Mouse (Mus musculus) gastrocnemius, postnatal 4 days (tissue): ENCODE results near the gene Gm49336. TPM values are rescaled to one million over a fixed set of nuclear protein-coding genes. Genes with fewer than 3 reads are reported as not detected.

Source experiments
- DNase-seq, 2 experiments: peaks; one replicate each; pipeline ENCODE4 v3.0.0; 2021 to 2022; ENCODE audit warnings: low spot score in 2 of 2, mixed read lengths in 2 of 2
- long read RNA-seq, 2 experiments: library from polyadenylated mRNA; stranded (forward); transcript quantifications; one replicate each; pipeline ENCODE4 v2.0.0; 2021
- total RNA-seq, 2 experiments: library from RNA; stranded (reverse); gene quantifications; 2 replicates each; pipeline ENCODE4 v1.2.3; 2021

Gene Gm49336
- total RNA-seq, result 10 to 100 TPM; 37.4 to 45.4 TPM
- long read RNA-seq, experiment 1, transcript Gm49336-201 (15 exons, 3,913 nt), result major isoform, 18 of 26 reads
- long read RNA-seq, experiment 1, partial matches to known transcripts, result 0 of 26 reads
- long read RNA-seq, experiment 1, other reads (novel, unspliced or antisense), result 7 of 26 reads
- long read RNA-seq, experiment 2, transcript Gm49336-201 (15 exons, 3,913 nt), result major isoform, 20 of 36 reads
- long read RNA-seq, experiment 2, partial matches to known transcripts, result 3 of 36 reads
- long read RNA-seq, experiment 2, other reads (novel, unspliced or antisense), result 12 of 36 reads

DNA sequence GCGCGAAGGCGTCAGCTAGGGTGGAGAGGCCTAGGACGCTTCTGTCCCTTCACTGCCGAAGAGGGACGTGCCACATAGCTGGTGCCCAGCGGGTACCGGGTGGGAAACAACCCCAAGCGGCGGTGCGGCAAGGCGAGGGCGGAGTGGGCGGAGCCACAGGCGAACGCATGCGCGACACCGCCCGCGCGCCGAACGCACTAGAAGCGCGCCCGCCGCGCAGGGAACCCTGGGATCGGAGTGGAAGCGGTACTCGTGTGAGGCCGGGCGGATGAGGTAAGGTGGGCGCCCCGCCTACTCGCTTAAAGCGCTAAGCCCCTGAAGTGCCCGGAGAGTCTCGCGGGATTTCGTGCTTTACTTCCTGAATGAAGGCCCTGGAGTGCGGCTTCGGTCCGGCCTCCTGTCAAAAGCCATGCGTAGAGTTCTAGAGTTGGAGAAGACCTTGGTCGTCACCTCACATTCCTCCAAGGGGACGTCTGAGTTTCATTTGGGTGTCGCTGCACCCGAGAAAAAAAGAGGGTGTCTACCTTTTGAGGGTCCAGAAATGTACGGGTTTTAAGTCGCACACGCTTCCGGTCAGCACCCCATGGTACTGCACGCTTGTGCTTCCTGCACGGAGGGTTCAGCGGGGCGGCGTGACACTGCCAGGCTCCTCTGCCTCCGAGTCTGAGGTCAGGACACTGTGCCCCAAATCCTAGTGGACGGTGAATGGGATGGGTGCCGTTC is at the start of gene Gm49336, which contains the start of gene Nupl1:
TSS of gene Gm49336 (minus strand) at position 227 of the 723 bp plus-strand sequence.
TSS of gene Nupl1 (minus strand) at position 151 of the 723 bp plus-strand sequence.
- peak; percentile 94 to 99 for DNase-seq

DNA sequence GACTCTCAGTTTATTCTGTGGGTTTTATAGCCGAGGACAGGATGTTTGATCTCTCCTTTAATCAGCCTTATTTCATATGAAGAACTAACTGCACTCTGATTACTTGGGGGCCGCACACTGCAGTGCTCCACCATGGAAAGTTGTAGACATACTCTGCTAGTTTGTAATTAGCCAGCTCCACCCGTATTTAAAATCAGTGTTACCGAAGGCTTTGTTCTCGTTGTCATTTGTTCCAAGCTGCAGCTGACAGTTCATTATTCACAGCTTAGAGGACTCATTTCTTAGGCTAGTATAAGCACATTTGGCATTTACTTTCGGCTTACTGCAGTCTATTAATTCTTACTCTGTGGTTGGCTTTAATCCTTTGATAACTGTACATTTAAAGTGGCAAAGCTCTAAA is 49.7 kb upstream of the Gm49336 start:
- no peak for DNase-seq

DNA sequence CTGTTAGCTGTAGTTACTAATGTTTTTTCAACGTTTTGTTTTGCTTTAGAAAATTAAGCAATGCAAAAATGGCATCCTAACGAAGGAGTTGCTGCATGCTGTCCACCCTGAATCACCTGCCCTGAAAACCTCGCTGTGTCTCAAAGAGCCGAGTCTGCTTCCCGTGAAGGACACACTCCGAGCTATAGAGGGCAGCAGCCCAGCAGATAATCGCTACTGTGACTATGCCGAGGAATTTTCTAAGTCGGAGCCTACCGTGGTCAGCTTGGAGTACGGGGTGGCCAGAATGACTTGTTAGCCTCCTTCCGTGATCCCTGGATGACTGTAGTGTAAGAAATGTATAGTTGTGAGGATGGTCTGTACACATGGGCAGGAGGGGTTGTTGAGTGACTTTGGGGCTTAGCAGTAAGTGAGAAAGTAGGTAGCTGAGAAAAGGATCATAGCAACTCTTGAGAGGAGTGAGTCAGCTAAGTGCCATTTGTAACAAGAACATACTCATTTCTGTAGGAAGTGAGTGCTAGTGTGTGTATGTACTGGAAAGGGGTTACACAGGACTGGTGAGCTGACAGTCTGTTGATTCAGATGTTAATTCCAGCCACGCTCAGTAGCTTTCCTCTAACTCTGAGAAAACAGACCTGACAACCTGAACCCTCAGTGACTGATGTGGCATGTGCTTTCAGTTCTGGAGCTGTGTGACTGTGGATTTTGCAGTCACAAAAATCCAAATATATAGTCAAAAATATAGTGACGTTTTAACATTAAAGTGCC is 49.1 kb upstream of the Gm49336 start:
- DNase-seq, result no peak

DNA sequence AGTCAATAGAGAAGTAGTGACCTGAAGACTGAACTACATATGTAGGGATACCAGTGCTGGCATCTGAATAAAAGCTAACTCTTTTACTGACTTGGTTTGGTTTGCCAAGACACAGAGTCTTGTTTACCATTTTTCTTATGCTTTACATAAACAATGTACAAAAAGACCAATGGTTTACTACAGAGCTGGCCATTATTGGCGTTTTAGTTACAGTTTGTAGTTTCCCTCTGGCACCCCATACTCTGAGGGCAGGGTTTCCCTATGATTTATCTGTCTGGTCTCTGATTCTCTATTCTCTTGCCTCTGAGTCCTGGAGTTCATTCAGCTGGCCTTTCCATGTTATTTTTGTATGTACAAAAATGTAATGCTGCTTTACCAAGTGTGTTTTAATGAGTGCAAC is 44.2 kb upstream of the Gm49336 start:
- DNase-seq, result no peak

DNA sequence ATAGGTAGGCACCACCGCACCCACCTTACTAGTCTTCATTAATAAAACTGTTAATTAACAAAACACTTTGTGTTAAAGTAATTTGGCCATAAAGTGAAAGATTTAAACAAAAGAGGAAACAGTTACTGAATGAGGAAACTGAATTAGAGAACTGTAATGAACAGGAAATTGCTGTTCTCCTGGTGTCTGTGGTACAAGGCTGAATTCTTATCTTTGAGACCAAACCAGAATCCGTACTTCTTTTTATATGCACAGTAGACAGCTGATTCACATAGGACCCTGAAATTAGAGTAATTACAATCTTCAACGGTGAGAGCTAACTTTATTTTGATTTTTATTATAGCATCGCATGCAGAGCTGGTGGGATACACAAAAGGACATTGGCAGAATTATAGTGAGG is 39.1 kb upstream of the Gm49336 start:
- no peak for DNase-seq

DNA sequence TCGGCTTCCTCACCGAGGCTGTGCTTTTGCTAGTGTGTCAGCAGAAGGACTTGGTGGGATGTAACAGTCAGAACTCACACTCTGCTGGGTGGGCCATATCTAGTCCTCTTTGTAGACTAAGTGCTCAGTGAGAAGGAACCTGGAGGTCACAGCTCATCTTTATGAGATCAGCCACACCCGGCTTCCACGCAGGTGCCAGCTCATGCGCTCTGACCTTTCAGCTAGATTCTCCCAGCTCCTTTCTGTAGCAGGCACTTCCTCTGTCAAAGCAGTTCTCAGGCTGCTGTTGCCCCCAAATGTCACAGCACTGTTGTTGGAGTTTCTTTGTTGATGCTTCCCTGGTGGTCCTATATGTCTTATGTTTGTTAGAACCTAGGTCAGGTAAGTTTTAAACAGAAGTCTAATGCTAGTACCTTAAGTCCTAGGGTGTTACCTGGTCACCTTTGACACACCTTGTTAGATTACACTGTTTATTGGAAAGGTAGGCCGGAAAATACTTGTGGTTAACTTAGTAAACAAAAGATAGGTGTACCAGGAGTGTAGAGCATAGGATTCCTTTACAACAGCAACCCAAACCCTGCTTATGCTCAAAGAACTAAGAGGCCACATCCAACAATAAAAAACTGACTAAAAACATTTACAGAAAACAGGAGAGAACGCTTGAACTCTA is 35.0 kb upstream of the Gm49336 start:
- DNase-seq, result no peak

DNA sequence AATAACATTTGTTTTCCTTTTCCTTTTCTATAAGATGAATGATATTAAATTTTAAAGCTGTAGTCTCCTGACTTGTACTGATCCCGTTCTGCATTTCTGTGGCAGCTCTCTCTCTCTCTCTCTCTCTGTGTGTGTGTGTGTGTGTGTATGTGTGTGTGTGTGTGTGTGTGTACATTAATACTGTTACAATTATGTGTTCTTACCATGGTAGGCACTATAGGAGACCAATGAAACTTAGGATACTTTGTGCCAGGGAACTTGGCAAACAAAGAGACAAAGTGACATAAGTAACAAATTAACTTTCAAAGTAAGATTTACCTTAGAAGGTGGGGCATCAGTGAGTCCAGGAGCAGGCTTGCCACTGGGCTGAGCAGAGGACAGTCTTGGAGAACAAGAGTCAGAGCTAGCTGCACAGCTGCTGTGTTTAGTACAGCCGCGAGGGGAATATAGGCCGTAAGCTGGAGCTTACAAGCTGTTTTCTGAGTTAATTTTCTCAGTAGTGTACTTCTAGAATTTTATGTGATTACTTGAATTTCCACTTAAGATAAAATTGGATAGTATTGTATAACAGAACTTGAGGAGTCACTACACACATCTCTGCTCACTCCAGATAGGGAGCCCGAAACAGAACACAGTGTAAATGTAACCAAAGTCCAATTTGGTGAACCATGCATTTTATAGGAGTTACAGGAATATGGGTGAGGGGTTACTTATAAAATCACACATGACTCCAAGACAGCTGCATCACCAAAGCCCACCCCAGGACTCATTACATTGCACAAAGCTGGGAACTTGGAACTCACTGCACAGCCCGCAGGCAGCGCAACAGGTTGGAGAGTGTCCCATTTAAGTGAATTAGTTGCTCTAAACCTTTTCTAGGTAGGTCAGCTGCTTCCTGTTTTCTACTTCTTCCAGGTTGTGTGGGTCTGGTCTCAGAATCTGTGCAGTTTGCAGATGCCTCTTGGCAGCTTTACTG is 24.3 kb upstream of the Gm49336 start:
- DNase-seq, result no peak

DNA sequence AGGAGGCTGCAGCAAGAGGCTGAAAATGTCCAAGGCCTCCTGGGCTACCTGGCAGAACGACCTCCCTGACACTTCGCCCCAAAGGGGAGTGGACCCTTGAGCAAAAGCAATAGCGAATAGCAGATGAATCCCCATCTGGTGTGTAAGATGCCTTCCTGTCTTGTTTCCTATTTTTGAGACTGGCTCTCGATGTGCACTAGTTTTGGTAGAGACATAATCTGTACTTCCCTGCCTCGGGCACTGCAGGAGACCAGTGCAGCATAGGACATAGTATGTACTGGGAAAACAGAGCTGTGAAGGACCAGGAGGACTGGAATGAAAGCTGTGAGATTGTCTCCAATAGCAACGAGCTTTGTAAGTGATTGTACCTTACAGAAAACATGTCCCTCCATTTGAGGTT is 22.0 kb upstream of the Gm49336 start:
- DNase-seq, result no peak

DNA sequence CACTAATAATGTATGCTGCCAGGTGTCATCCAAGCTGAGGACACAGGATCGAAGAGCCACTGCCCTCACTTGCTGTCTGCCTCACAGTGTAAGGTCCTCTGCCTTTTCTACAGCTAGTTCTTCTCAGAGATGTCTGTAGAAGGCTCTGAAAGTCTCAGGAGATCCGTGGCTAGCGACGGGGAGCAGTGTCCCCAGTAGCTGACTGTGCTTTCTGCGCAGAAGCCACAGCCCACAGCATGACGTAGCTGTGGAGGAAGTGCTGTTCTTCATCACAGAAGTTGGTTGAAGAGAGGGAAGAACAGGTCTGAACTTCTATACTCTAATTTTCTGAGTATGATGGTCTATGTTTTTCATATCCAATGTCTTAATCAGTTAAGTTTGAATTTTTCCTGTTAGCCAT is 18.0 kb upstream of the Gm49336 start:
- no peak for DNase-seq

DNA sequence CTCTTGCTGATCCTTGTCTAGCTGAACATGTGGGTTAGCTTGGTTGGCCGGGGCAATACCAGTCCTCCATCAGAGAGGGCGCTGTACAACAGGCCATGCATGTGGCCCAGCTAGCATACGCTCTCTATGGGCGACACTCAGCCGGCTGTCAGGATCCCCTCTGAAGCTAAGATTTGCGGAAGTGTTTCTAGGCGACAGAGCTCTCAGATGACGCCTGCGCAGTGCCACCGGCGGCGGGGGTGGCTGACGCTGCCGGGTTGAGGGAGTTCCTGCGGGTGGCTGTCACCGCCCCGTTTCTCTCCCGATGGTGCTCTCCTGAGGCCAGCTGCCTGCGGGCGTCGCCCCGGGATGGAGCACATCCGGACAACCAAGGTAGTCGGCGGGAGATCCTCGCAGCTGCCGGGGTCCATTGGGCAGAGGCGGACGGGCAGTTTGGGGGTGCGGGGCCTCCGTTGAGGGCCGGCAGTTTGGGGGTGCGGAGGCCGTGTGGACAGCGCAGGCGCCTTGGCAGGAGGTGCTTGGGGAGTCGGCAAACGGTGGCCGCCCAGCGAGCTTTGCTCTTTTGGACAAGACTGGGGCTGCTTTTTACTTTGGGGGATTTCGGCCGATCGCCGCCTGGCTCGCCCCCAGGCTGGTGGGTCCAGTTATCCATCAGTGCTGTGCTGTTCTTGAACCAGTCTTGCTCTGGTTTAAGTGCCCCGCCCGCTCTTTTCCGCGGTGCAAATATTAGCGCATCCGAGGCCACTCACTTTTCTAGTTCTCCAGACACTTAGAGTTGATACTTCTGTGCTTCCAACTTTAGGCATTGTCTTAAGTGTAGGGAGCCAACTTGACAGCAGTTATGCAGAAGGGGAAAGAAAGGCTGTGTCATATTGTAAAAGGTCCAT is 13.9 kb upstream of the Gm49336 start, which contains the start of gene Mtmr6:
TSS of gene Mtmr6 (plus strand) at position 239 of the 887 bp plus-strand sequence.
- DNase-seq, result peak; percentile 85 to 91

DNA sequence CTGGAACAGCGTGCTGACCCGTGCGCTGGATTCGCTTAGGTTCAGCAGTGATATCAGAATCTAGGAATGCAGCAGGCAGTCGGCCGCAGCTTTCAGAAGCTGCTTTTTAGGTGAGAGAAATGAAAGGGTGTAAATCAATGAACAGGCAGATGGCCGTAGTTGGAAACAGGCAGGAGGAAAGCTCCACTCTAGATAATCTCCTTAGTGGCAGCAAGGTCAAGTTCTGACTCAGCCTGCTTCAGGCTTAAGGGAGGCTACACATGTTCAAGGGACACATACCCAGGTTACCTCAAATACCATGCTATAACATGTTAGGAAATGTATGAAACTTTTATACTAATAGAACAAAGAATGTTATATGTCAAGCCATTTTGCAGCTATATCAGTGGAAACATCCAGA is 11.0 kb upstream of the Gm49336 start:
- no peak for DNase-seq

DNA sequence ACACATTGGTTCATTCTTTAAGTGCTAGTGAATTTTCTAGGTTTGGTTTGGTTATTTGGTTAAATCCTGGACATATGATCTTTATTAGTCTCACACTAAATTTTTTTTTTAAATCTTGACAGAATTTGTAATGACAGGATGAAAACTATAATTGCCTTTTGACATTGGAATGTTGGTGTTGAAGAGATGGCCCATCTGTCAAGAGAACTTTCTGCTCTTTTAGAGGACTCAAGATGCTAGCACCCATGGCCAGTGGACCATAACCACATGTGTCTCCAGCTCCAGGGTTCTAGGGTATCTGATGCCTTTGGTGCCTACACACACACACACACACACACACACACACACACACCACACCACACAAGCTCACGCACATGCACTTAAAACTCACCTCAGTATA is 6.5 kb upstream of the Gm49336 start:
- DNase-seq, result no peak

DNA sequence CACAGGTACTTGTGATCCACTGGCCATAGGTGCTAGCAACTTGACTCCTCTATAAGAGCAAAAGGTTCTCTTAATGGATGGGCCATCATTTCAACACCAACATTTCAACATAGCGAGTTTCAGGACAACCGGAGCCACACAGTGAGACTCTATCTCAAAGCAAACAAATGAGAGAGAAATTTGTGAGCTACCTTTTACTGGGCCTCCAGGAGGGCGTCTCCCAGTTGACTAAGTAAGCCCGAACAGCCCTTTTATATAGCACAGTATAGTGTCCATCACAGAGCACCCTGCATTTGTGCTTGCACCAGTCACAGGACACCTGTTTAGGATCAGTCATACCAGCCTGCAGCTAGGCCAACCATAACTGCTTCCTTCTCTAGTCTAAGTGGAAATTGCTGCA is 5.8 kb upstream of the Gm49336 start:
- DNase-seq, result no peak

DNA sequence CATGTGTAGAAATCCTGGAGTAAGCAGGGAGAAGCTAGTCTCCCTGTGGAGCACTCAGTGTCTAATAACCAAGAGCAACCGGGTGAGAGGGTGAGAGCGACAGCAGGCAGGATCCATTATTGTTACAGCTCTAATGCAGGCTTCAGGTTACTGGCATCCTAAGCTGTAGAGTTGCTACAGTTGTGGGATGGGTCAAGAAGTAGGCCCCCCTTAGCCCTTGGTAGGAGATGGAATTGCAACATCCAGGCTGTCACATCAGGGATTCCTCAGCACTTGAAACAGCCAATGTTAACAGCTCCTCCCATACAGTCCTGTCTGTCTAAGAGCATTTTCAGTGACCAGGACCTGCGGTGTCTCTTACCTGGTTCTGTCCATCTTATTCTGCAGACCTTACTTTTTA is 5.0 kb upstream of the Gm49336 start:
- no peak for DNase-seq

DNA sequence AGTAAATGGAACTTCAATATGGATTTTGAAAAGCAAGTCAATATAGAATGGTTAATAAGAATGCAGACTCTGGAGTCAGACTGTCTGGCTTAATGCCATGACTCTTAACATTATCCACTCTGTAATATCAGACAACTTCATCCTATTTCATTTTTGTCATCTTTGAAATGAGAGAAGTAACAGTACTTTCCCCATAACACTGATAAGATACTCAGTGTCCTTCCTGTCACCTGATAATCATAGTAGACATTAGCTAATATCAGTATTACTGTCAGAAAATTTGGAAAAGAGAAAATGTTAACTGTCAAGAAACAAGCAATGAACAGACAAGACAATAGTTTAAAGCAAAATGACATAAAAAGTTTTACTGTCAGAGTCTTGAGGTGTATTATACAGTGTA is 3.5 kb upstream of the Gm49336 start:
- no peak for DNase-seq

DNA sequence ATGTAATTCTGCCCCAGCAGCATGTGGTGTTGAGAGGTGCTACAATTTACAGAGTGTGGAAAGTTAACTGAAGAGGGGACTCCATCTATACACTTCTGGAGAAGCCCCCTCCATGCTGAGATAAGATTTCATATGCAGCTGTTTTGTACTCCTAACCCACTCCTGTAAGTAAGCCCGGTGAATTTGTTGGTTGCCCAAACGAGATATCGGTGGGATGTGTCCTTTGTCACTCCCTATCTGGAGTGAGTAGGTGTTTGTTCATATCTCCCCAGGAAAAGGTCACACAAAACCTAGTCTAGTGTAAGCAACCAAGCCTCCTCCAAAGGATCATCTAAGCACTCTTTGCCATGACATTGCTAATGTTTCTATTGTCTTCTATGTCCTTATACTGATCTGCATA is 2.2 kb upstream of the Gm49336 start:
- no peak for DNase-seq

DNA sequence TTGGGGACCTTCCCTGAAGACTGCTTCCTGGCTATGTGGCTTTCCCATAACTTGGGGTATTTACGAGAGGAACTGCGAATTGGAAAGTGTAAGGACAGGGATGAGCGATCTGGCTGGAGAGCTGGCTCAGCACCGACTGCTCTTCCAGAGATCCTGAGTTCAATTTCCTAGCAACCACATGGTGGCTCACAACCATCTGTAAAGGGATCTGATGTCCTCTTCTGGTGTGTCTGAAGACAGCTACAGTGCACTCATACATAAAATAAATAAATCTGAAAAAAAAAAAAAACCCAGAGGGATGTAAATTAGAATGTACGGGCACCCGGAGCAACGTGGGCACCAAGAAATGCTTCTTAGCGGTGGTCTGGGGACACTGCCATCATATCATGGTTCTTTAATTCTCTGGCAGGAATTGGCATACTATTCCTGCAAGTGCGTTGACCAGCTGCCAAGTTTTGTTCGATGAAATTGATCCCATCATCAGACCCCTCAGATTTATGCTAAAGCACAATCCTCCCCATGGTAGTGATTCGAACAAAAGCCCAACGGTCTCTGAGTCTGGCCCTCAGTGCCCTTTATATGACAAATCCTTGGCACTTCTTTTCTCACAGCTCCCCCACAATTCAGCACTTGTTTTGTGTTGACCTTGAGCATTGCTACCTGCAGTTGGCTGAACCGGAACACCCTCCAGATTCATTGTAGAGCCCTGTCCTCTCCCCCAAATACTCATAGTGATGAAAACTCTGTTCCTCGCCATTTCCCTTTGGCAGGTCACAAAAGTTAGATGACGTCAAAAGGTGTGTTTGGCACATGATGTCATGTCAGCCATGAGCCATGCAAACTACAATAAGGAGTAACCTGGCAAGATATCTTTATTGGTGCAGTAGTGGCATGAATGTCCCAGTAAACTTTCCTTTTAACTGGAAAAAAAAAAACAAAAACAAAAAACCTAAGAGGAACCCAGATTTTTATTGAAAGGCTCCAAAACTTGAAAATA is 995 bp upstream of the Gm49336 start:
- no peak for DNase-seq

DNA sequence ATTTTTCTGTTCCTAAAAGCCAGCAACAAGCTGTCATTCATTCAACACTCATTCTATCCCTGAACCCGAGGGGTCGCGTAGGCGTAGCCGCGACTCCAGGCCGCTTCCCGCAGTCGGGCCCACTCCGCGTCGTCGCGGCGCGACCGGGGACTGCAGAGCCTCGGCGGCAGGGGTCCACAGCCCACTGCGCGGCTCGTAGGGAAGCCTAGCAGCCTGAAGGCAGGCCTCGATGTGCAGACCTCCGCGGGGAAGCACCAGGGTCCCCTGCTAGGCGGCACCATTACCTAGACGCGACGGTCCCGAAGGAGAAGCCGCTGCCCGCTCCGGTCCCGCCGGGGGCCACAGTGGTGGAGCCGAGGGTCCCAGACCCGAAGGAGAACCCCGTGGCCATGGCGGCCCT is 428 bp downstream of the Gm49336 start:
- no peak for DNase-seq
